Mouse (Mus musculus) urinary bladder, postnatal 10 days (tissue): ENCODE measurements around the gene Mgat5.

Source experiments
- DNase-seq: peaks from one replicate; pipeline ENCODE4 v3.0.0; 2022; ENCODE audit warnings: low spot score

Gene Mgat5

GRCm38 (mm10) chr1:127306024-127306771 lies 101.4 kb downstream of the Mgat5 start:
- no peak for DNase-seq

GRCm38 (mm10) chr1:127307361-127307760 lies 102.5 kb downstream of the Mgat5 start:
- no peak for DNase-seq

GRCm38 (mm10) chr1:127308207-127308725 lies 103.5 kb downstream of the Mgat5 start:
- DNase-seq, result no peak

- DNase-seq, result no peak
Measured at GRCm38 (mm10) chr1:127308989-127309701, 104.3 kb downstream of the Mgat5 start.

- no peak for DNase-seq
Measured at GRCm38 (mm10) chr1:127310011-127310410, 105.2 kb downstream of the Mgat5 start.

GRCm38 (mm10) chr1:127310703-127311102 lies 105.9 kb downstream of the Mgat5 start:
- no peak for DNase-seq

GRCm38 (mm10) chr1:127313652-127314350 lies 109.0 kb downstream of the Mgat5 start:
- no peak for DNase-seq

GRCm38 (mm10) chr1:127315763-127316627 lies 111.2 kb downstream of the Mgat5 start:
- DNase-seq, result no peak

- DNase-seq, result no peak
Measured at GRCm38 (mm10) chr1:127316651-127317050, 111.8 kb downstream of the Mgat5 start.

GRCm38 (mm10) chr1:127317541-127317940 lies 112.7 kb downstream of the Mgat5 start:
- DNase-seq, result no peak

GRCm38 (mm10) chr1:127318486-127318885 lies 113.7 kb downstream of the Mgat5 start:
- no peak for DNase-seq

GRCm38 (mm10) chr1:127319768-127320167 lies 115.0 kb downstream of the Mgat5 start:
- DNase-seq, result no peak

GRCm38 (mm10) chr1:127320956-127321355 lies 116.1 kb downstream of the Mgat5 start:
- DNase-seq, result no peak

GRCm38 (mm10) chr1:127321638-127322037 lies 116.8 kb downstream of the Mgat5 start:
- DNase-seq, result no peak

GRCm38 (mm10) chr1:127322169-127322805 lies 117.5 kb downstream of the Mgat5 start:
- no peak for DNase-seq

- DNase-seq, result no peak
Measured at GRCm38 (mm10) chr1:127325601-127326198, 120.9 kb downstream of the Mgat5 start.

GRCm38 (mm10) chr1:127327773-127328172 lies 123.0 kb downstream of the Mgat5 start:
- no peak for DNase-seq

GRCm38 (mm10) chr1:127328354-127328875 lies 123.6 kb downstream of the Mgat5 start:
- DNase-seq, result no peak

- no peak for DNase-seq
Measured at GRCm38 (mm10) chr1:127329810-127330209, 125.0 kb downstream of the Mgat5 start.

GRCm38 (mm10) chr1:127337740-127338139 lies 132.9 kb downstream of the Mgat5 start:
- DNase-seq, result no peak
